Mouse (Mus musculus): ENCODE data around the gene Klc4. TPM values are rescaled to one million over a fixed set of nuclear protein-coding genes. Genes with fewer than 3 reads are reported as not detected.
A peak's percentile ranks its signal among the peaks of the same experiment; 100 is the strongest.

The Klc4 gene
- polyA plus RNA-seq, 1 experiment from 2014 or later: 42.4 TPM

DNA sequence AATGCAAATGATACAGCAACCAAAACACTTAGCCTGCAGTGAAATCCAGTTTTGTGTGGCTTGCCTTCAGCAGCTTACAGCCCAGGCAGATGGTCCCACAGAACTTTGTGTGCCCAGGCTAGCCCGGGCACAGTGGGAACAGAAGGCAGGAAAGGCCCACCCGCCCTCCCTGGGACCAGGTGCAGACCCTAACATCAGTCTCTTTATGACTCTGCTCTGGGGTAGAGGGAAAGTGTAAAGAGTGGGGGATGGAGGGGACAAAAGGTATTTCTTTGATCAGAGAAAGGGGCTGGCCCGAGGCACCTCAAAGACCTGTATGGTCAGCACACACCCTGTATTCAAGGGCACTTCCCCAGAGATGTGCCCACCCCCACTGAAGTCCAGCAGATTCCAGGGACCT lies 32.6 kb downstream of the Klc4 start:
- peak overlapping the region; percentile 87 for H3K27ac ChIP-seq
- peaks cover 5% of the 10 kb centered on the region; the same call in 1 of the 2 replicates for H3K36me3 ChIP-seq
- H3K4me3 ChIP-seq (replicated peaks): no peak overlapping the region
- H3K9me3 ChIP-seq (replicated peaks): no peaks in the 10 kb centered on the region
- H3K4me1 ChIP-seq: peaks cover 97% of the 10 kb centered on the region
- H3K27me3 ChIP-seq: no peaks in the 10 kb centered on the region
- ATAC-seq (replicated peaks; ENCODE audit: low FRiP score): no peak
- peak overlapping the region; percentile 35 for H3K4me2 ChIP-seq
- no peak overlapping the region for H3K9ac ChIP-seq
- 15% methylated on average over 3 of the region's 3 CpGs for WGBS

DNA sequence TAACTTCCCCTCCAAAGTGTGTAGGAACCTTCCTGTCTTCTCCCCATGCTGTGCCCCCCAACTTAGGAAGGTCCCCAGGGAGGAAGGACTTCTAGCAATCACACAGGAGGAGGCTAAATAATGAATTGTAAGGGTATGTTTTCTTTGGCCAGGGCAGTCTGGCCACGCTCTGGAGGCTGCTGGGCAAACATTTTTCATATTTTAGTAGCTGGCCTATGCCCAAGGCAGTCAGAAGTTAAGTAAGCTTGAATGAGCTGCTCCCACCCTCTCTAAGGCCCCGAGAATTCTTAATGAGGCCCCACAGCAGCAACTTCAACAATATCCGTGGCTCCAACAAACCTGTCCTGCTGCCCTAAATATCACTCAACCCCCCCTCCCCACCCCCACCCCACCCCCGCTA lies 33.0 kb downstream of the Klc4 start:
- Histone ChIP-seq H3K4me3 (replicated peaks) (no peak overlapping the region), H3K9ac (no peak overlapping the region)
- peak; percentile 46 for ATAC-seq (replicated peaks; ENCODE audit: low FRiP score)

DNA sequence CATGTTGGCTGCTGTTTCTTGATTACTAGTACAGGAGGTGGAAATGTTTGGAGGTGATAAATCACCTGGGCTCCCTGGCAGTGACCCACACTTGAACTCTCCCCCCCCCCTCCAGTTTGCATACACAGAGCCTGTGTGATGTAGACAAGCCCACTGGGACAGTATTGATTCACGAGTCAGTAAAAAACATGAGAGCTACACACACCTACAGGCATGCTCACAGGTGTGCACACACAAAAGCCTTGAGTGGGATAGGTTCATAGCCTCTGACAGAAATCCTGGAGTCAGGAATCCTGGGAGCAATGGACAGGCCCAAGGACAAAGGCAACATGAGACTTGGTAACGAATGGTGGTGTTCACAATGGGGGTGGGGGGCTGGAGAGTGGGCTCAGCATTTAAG lies 33.6 kb downstream of the Klc4 start:
- no peaks in the 10 kb centered on the region for H3K9me3 ChIP-seq (replicated peaks)
- peak overlapping the region; percentile 35 for H3K4me2 ChIP-seq
- peak overlapping the region; percentile 87 for H3K27ac ChIP-seq
- no peak overlapping the region for H3K4me3 ChIP-seq (replicated peaks)
- no peaks in the 10 kb centered on the region for H3K27me3 ChIP-seq
- peaks cover 97% of the 10 kb centered on the region for H3K4me1 ChIP-seq
- 14% methylated on average over 2 of the region's 2 CpGs for WGBS
- ATAC-seq (replicated peaks; ENCODE audit: low FRiP score): no peak
- H3K36me3 ChIP-seq: peaks cover 5% of the 10 kb centered on the region; the same call in 1 of the 2 replicates
- no peak overlapping the region for H3K9ac ChIP-seq

More for the DNA sequence above, 33.0 kb downstream of the Klc4 start:
- Histone ChIP-seq H3K36me3 (peaks cover 5% of the 10 kb centered on the region; the same call in 1 of the 2 replicates), H3K27me3 (no peaks in the 10 kb centered on the region), H3K4me2 (peak overlapping the region; percentile 35), H3K4me1 (peaks cover 97% of the 10 kb centered on the region), H3K27ac (peak overlapping the region; percentile 87), H3K9me3 (replicated peaks) (no peaks in the 10 kb centered on the region)
- WGBS: 6% methylated on average over 4 of the region's 4 CpGs

DNA sequence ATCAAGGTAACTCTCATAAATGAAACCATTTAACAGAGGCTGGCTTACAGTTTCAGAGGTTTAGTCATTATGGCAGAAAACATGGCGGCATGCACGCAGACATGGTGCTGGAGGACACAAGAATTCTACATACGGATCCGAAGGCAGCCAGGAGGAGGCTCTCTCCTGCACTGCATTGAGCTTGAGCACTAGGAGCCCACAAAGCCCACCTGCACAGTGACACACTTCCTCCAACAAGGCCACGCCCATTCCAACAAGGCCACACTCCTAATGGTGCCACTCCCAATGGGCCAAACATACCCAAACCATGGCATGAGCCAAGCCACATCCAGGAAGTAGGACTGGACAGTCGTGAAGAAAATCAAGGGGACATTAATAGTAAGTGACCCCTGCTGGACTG lies 34.5 kb downstream of the Klc4 start:
- WGBS: 92% methylated on average over 6 of the region's 6 CpGs
- Histone ChIP-seq H3K4me2 (no peak overlapping the region), H3K4me3 (replicated peaks) (no peak overlapping the region), H3K9ac (no peak overlapping the region), H3K9me3 (replicated peaks) (no peaks in the 10 kb centered on the region), H3K36me3 (peaks cover 5% of the 10 kb centered on the region; the same call in 1 of the 2 replicates), H3K27ac (peak overlapping the region; percentile 87), H3K27me3 (no peaks in the 10 kb centered on the region), H3K4me1 (peaks cover 92% of the 10 kb centered on the region)
- no peak for ATAC-seq (replicated peaks; ENCODE audit: low FRiP score)

DNA sequence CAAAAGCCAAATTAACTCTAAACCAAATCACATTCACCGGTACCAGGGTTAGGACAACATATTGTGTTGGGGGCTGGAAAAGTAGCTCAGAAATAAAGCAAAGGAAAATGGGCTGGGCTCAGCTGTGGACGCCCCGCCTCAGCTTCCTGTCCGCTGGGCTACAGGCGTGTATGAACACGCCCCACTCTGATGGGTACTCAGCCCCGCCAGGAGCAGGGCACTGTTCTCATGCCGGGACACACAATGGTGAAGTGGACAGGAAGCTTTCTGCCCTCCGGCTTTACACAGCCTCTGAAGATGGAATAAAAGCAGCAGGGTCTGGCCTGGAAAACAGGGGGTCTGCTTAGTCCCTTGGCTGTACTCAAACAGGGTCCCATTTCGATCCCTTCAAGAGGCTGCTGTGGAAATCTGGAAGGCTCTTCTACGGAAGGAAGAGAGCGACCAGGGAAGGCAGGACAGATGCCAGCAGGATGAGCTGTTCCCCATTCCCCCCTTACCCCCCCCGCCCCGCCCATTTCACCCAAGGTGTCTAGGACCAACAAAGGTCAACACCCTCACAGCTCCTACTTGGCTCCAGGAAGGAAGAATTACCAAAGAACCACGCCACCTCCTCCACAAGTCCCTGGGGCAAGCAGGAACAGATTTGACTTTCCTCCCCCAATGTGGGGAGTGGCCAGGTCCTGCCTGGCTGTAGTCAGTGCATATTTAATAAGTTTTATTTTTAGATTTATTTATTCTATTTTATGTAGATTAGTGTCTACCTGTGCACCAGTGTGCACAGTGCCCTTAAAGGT lies 35.9 kb downstream of the Klc4 start:
- Histone ChIP-seq H3K4me3 (replicated peaks) (0 out of 2 replicates have a peak overlapping the region, but pooled peaks have one; percentile 15), H3K27ac (peak overlapping the region; percentile 87), H3K4me1 (peaks cover 92% of the 10 kb centered on the region), H3K36me3 (peaks cover 5% of the 10 kb centered on the region; the same call in 1 of the 2 replicates), H3K9me3 (replicated peaks) (no peaks in the 10 kb centered on the region), H3K27me3 (no peaks in the 10 kb centered on the region), H3K9ac (no peak overlapping the region), H3K4me2 (peak overlapping the region; percentile 47)
- ATAC-seq (replicated peaks; ENCODE audit: low FRiP score): 0 out of 2 replicates have a peak, but pooled peaks have one; percentile 52
- WGBS: 31% methylated on average over 15 of the region's 15 CpGs

DNA sequence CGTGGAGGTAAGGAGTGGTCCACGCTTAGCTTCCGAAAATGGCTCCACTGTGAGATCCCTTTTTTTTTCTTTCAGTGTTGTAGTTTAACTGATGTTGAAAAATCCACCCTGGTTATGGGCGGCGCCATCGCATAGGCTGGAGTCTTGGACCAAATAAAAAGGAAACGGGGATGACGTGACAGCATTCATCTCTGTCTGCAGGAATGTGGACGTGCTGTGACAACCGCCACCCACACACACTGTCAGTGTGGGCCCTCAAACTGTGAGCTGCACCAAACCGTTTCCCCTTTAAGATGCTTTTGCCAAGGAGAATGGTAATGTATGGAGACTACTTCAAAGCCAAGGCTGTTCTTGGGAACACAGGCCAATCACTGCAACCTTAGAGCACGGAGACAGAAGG lies 39.8 kb downstream of the Klc4 start:
- Histone ChIP-seq H3K9me3 (replicated peaks) (no peaks in the 10 kb centered on the region), H3K4me2 (no peak overlapping the region), H3K27me3 (no peaks in the 10 kb centered on the region), H3K4me1 (peaks cover 70% of the 10 kb centered on the region), H3K9ac (no peak overlapping the region), H3K36me3 (peaks cover 3% of the 10 kb centered on the region; the same call in 1 of the 2 replicates), H3K27ac (peak overlapping the region; percentile 66; the same call in 1 of the 2 replicates), H3K4me3 (replicated peaks) (no peak overlapping the region)
- ATAC-seq (replicated peaks; ENCODE audit: low FRiP score): no peak
- WGBS: 74% methylated on average over 12 of the region's 12 CpGs

DNA sequence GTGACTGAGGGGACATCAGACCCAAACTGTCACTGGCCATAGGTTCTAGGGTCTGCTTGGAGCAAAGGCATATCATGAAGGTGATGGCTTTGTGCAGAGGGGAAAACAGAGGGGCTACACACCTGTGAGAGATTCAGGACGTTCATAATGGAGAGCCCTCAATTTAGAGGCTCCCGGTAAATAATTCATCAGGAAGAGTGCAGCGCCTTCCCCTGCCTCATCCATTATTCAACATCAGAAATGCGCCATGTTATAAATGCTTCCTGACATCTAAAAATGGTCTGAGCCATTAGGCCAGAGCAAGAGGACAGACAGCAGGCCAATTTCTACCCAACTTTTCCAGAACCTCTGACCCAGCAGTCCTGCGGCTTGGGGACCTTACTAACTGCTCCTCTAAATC lies 40.7 kb downstream of the Klc4 start:
- Histone ChIP-seq H3K9me3 (replicated peaks) (no peaks in the 10 kb centered on the region), H3K4me3 (replicated peaks) (no peak overlapping the region), H3K4me2 (no peak overlapping the region), H3K4me1 (peaks cover 62% of the 10 kb centered on the region), H3K27ac (peak overlapping the region; percentile 66), H3K27me3 (no peaks in the 10 kb centered on the region), H3K36me3 (no peaks in the 10 kb centered on the region; the same call in 1 of the 2 replicates), H3K9ac (no peak overlapping the region)
- 60% methylated on average over 5 of the region's 5 CpGs for WGBS
- no peak for ATAC-seq (replicated peaks; ENCODE audit: low FRiP score)

DNA sequence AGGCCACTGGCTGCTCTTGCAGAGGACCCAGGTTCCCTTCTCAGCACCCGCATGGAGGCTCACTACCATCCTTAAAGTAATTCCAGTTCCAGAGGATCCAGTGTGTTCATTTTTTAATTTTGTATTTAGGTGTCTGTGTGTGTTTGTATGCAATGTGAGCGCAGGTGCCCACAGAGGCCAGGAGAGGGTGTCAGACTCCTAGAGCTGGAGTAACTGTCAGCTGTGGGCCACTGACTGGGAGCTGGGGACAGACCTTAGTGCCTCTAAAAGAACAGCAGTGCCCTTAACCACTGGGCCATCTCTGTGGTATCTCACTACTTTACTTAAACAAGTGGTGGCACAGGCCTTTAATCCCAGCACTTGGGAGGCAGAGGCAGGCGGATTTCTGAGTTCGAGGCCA lies 42.6 kb downstream of the Klc4 start:
- no peak for ATAC-seq (replicated peaks; ENCODE audit: low FRiP score)
- 94% methylated on average over 4 of the region's 4 CpGs for WGBS
- H3K36me3 ChIP-seq: peaks cover 8% of the 10 kb centered on the region
- no peak overlapping the region for H3K27ac ChIP-seq
- H3K4me1 ChIP-seq: peaks cover 46% of the 10 kb centered on the region
- H3K4me2 ChIP-seq: no peak overlapping the region
- H3K4me3 ChIP-seq (replicated peaks): no peak overlapping the region
- no peak overlapping the region for H3K9ac ChIP-seq
- H3K9me3 ChIP-seq (replicated peaks): no peaks in the 10 kb centered on the region
- no peaks in the 10 kb centered on the region for H3K27me3 ChIP-seq

DNA sequence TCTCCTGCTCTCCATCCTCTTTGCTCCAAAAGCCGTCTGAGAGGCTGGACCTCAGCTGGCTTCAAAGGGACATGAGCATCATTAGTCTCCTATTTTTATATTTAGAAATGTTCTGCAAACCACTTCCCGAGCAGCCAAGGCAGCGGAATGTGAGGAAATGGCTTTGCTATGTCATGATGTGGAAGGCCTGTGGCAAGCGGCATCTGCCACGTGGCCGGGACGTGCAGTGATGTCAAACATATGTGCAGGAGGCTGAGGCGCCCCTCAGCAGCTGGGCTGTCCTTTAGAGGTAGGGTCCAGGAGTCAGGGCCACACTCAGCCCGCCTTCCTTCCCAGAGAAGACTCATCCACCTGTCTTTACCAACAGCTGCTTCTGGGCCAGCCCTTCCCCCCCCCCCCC lies 43.6 kb downstream of the Klc4 start:
- H3K4me3 ChIP-seq (replicated peaks): no peak overlapping the region
- no peak overlapping the region for H3K9ac ChIP-seq
- 67% methylated on average over 9 of the region's 9 CpGs for WGBS
- 0 out of 2 replicates have a peak overlapping the region, but pooled peaks have one; percentile 22 for H3K27ac ChIP-seq
- no peaks in the 10 kb centered on the region for H3K9me3 ChIP-seq (replicated peaks)
- H3K4me1 ChIP-seq: peaks cover 36% of the 10 kb centered on the region
- no peaks in the 10 kb centered on the region for H3K27me3 ChIP-seq
- H3K36me3 ChIP-seq: peaks cover 17% of the 10 kb centered on the region
- H3K4me2 ChIP-seq: no peak overlapping the region
- no peak for ATAC-seq (replicated peaks; ENCODE audit: low FRiP score)

DNA sequence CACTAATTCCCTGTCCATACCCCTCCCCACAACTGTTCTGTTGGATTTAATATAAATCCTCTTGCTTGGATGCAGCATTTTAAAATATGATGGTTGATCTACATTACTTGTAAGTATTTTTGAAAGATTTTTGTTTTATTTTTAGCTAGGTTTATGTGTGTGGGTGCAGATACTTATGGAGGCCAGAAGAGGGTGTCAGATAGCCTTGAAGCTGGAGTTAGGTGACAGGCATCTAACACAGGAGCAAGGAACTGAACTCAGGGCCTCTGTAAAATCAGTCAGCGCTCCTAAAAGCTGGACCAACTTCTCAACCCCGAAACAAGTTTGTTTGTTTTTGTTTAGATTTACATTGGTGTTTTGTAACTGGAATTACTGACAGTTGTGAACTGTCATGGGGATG lies 45.3 kb downstream of the Klc4 start:
- H3K4me2 ChIP-seq: no peak overlapping the region
- 88% methylated on average over 2 of the region's 2 CpGs for WGBS
- H3K27me3 ChIP-seq: no peaks in the 10 kb centered on the region
- no peak overlapping the region for H3K9ac ChIP-seq
- H3K36me3 ChIP-seq: peaks cover 28% of the 10 kb centered on the region
- H3K4me3 ChIP-seq (replicated peaks): no peak overlapping the region
- H3K27ac ChIP-seq: no peak overlapping the region
- H3K4me1 ChIP-seq: peaks cover 26% of the 10 kb centered on the region
- H3K9me3 ChIP-seq (replicated peaks): no peaks in the 10 kb centered on the region
- no peak for ATAC-seq (replicated peaks; ENCODE audit: low FRiP score)

DNA sequence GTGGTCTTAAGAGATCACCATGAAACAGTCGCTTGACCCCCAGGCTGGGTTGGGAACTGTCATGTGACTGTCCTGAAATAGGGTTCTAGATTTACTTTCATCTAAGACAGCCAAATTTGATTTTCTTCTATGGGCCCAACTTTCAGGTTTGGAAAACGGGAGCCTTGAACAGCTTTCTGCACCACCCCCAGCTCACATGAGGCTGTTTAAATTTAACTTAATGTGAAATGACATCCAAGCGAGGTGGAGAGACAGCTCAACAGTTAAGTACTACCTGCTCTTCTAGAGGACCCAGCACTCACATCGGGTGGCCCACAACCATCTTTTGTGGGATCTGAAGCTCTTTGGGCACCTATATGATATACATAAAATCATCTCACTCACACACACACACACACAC lies 46.9 kb downstream of the Klc4 start:
- no peak overlapping the region for H3K9ac ChIP-seq
- H3K4me1 ChIP-seq: peaks cover 25% of the 10 kb centered on the region
- no peak overlapping the region for H3K27ac ChIP-seq
- H3K4me3 ChIP-seq (replicated peaks): no peak overlapping the region
- H3K36me3 ChIP-seq: peaks cover 28% of the 10 kb centered on the region
- H3K9me3 ChIP-seq (replicated peaks): no peaks in the 10 kb centered on the region
- H3K4me2 ChIP-seq: no peak overlapping the region
- ATAC-seq (replicated peaks; ENCODE audit: low FRiP score): no peak
- WGBS: 81% methylated on average over 4 of the region's 4 CpGs
- no peaks in the 10 kb centered on the region for H3K27me3 ChIP-seq

DNA sequence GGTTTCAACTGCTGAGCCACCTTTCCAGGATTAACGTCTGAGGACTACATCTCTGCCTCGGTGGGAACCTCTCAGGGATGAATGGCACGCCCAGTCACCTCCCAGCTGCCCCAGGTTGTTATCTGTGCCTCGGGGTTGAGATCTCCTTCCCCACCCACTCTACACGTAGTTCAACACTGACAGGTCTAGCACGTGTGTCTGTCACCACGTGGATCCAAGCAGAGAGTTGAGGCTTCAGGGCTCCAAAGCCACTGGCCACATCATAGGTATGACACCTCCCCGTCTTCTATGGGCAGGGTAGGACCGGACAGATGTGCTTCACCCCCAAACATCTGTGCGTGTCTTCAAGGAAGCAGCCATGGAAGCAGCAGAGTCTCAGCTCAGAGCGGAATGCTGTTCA lies 47.9 kb downstream of the Klc4 start:
- Histone ChIP-seq H3K27me3 (no peaks in the 10 kb centered on the region), H3K4me1 (peaks cover 31% of the 10 kb centered on the region), H3K4me3 (replicated peaks) (no peak overlapping the region), H3K9me3 (replicated peaks) (no peaks in the 10 kb centered on the region), H3K4me2 (no peak overlapping the region), H3K27ac (no peak overlapping the region), H3K36me3 (peaks cover 28% of the 10 kb centered on the region), H3K9ac (no peak overlapping the region)
- 91% methylated on average over 11 of the region's 11 CpGs for WGBS
- ATAC-seq (replicated peaks; ENCODE audit: low FRiP score): no peak

All from kidney, embryonic 15.5 days (tissue).